Mouse (Mus musculus): ENCODE results near the gene Fermt1.
A peak's percentile ranks its signal among the peaks of the same experiment; 100 is the strongest.

Fermt1 gene

DNA sequence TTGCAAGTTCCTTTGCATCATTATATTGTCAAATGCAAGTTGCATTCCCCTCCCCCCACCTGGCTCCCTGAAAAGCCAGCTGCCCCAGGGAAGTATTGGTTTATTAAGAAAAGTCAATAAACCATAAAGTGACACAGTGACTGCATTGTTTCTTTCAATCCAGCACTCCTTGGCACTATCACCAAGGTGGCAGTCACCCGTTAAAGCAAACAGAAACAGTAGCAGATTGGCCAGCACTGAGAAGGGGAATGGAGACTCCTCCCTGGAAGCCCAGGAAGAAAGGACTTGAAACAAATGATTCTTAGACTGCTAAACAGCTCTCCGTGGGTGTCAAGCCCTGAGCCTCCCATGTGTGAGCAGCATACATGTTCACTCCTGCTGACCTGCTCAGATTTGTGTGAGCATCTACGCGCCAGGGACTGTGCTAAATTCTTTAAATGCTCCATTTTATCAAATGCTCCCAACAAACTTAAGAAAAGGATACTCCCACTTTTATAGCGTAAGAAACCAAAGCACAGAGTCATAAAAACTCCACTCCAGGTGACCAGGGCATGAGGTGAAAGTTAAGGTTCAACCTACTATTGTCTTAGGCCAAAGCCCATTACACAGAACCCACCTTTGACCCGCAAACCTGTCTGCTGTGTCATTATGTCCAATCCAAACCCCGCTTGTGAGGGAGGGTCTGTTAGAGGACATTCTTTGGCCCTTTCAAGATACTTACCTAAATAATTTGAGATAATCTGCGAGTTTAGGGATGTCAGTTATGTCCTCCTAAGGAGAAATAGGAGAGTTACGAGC lies 23.4 kb downstream of the Fermt1 start:
- DNase-seq (ENCODE audit: extremely low spot score, low spot score) = no peak

- DNase-seq (ENCODE audit: extremely low spot score, low spot score) = no peak
Observed at GRCm38 (mm10) chr2:132914785-132915184, 30.9 kb downstream of the Fermt1 start.

- no peak for DNase-seq (ENCODE audit: extremely low spot score, low spot score)
Observed at GRCm38 (mm10) chr2:132906763-132907162, 38.9 kb downstream of the Fermt1 start.

DNA sequence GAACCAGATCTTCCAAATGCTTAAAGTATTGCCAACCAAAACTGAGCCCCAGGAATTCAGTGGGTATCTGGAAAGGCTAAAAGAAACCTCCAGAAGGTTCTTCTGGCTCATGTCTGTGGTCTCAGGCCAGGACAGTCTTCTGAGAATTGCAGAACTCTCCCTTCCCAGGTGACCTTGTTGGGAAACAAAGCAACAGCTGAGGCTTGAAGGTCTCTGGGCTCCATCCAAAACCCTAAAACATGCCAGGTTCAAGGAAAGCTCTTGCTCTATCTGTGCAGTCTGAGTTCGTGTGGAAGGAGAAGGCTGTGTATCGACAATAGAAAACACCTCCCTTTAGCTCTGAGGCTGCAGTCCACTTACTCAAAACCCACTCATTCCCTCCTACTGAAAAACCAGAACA lies 40.7 kb downstream of the Fermt1 start:
- DNase-seq (ENCODE audit: extremely low spot score, low spot score) = no peak

GRCm38 (mm10) chr2:132903498-132903897 lies 42.2 kb downstream of the Fermt1 start:
- peak; percentile 38 for DNase-seq (ENCODE audit: extremely low spot score, low spot score)

DNA sequence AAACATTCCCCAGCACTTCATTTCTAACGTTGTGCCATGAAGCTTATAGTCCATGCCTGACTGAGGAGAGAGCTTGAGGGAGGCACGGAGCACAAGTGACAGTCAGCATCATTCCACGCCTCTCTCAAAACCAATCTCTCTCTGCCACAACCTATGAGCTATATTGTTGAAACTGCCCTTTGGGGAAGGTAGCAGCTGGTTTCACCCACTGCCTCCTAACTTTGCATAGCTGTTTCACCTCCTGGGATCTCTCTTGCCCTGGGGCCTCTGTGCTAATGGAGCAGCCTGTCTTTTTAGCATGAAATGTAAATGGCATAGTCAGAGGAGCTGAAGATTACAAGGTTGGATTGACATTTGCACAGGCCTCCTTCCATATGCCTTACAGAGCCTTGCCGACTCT lies 43.6 kb downstream of the Fermt1 start:
- DNase-seq (ENCODE audit: extremely low spot score, low spot score) = no peak

- DNase-seq (ENCODE audit: extremely low spot score, low spot score) = no peak
Observed at GRCm38 (mm10) chr2:132901636-132902035, 44.1 kb downstream of the Fermt1 start.

DNA sequence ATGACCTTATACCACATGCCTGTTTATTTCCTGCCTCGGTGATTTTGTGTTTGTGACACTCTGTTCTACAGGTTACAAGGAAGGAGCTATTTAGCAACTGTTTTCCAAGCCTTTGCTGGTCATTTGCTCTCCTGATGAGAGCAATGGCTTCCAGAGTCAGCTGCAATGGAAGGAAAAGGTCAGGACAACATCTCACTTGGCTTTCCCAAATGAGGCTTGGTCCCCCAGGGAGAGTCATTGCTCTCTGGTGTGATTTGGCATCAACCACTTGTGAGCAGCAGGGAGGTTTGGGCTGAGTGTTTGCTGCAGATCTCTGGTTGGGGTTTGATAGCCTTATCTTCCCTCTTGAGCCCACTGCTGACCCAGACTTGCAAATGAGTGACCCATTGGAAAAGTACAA lies 45.1 kb downstream of the Fermt1 start:
- DNase-seq (ENCODE audit: extremely low spot score, low spot score) = no peak

DNA sequence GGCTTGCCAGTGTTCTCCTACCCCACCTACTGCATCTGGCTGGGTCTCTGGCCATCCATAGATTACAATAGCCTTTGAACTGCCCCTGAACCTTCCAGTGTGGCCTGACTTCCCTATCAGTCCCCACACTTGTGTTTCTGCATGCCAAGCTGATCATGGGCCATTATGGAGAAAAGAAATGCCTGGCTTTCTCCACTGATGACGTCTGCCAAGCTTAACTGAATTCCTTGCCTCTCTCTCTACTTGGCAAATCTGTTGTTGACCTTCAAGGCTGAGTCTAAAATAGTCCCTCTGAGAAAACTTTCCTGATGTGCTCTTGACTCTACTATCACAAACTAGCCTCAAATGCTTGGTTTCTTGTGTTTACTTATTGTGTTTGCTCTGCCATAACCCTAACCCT lies 47.5 kb downstream of the Fermt1 start:
- DNase-seq (ENCODE audit: extremely low spot score, low spot score) = no peak

GRCm38 (mm10) chr2:132893826-132894225 lies 51.9 kb downstream of the Fermt1 start:
- no peak for DNase-seq (ENCODE audit: extremely low spot score, low spot score)

GRCm38 (mm10) chr2:132885312-132885711 lies 60.4 kb downstream of the Fermt1 start:
- no peak for DNase-seq (ENCODE audit: extremely low spot score, low spot score)

- DNase-seq (ENCODE audit: extremely low spot score, low spot score) = no peak
Observed at GRCm38 (mm10) chr2:132884303-132884967, 61.3 kb downstream of the Fermt1 start.

GRCm38 (mm10) chr2:132880844-132881645 lies 64.7 kb downstream of the Fermt1 start, which contains the start of gene Lrrn4:
TSS of gene Lrrn4 (minus strand) at chr2:132880891.
- DNase-seq (ENCODE audit: extremely low spot score, low spot score) = peak; percentile 26

DNA sequence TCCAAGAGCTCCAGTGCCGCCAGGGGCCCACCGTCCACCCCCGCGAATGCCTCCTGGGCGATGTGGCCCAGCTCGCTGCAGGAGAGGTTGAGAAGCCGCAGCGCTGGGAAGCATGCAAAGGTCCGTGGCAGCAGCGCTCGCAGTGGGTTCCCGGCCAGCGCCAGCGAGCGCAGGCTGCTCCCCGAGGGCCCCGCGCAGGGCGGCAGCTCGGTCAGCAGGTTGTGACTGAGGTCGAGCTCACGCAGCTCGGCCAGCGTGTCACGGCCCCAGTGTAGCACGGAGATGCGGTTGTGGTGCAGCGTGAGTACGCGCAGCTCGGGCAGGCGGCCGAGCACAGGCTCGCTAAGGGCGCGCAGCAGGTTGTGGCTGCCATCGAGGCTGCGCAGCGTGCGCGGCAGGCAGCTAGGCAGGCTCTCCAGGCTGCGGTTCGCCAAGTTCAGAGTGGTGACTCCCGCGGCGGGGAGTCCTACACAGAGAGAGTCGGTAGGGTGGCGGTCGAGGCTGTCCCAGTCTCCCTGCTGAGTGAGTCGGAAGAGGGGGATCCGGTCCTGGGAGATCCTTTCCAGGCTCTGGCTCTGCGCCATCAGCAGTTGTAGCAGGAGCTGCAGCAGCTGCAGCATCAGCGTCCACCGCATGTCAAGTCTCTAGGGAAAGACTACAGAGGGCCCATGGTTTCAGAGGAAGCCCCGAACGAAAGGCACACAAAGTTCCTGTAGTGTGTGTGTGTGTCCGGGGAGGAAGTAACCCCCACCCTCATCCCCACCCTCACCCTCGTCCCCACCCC lies 66.3 kb downstream of the Fermt1 start:
- DNase-seq (ENCODE audit: extremely low spot score, low spot score) = peak; percentile 77

DNA sequence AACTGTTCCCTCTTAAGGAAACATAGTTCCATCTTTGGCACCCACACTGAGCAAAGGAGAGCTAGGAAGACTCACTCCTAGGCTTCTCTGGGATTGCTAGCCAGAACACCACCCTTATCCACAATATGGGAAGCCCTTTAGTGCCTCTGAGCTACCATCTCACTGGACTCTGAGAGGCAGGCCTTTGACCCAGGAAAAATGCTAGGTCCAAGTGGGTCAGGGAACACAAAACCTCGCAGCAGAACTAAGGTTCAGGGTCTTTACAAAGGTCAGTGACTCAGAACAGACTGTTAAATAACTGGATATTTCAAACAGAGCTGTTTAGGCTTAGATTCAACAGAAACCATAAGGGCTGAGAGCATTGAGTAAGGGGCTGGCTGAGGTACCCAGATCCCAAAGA lies 68.7 kb downstream of the Fermt1 start:
- no peak for DNase-seq (ENCODE audit: extremely low spot score, low spot score)

- DNase-seq (ENCODE audit: extremely low spot score, low spot score) = no peak
Observed at GRCm38 (mm10) chr2:132873657-132874326, 71.9 kb downstream of the Fermt1 start.

- no peak for DNase-seq (ENCODE audit: extremely low spot score, low spot score)
Observed at GRCm38 (mm10) chr2:132871663-132872062, 74.0 kb downstream of the Fermt1 start.

GRCm38 (mm10) chr2:132870286-132870685 lies 75.4 kb downstream of the Fermt1 start:
- no peak for DNase-seq (ENCODE audit: extremely low spot score, low spot score)

- DNase-seq (ENCODE audit: extremely low spot score, low spot score) = no peak
Observed at GRCm38 (mm10) chr2:132869682-132870081, 76.0 kb downstream of the Fermt1 start.

GRCm38 (mm10) chr2:132867521-132867920 lies 78.2 kb downstream of the Fermt1 start:
- DNase-seq (ENCODE audit: extremely low spot score, low spot score) = no peak

DNA sequence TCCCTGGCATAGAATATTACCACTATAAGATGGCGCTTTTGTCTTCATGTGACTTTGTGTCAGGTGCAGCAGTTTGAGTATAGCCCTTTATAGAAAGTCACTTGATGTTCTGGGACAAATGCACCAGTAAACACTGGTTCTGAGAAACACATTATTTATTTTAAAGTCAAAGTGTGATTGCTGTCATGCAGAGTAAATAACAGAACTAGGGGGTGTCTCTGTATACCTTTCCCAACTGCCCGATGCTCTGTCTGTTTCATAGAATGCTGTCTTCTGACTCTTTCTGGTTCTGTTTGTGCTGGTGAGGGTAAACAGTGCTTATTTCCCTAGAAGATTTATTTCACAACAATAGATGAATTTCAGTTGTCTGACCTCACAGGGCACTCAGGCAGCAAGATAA lies 82.4 kb downstream of the Fermt1 start:
- DNase-seq (ENCODE audit: extremely low spot score, low spot score) = no peak

Measured in neural tube, embryonic 10.5 days (tissue).